Mouse (Mus musculus): ENCODE data around the gene Irak3. TPM values are rescaled to one million over a fixed set of nuclear protein-coding genes. Genes with fewer than 3 reads are reported as not detected.
"Not testable (repeated sequence)": the region's sequence is repeated elsewhere in the genome, so short reads cannot be mapped to it uniquely, and the experiment has no call there.

Gene Irak3
- polyA plus RNA-seq, 1 experiment from 2014 or later = 1.5 TPM

DNA sequence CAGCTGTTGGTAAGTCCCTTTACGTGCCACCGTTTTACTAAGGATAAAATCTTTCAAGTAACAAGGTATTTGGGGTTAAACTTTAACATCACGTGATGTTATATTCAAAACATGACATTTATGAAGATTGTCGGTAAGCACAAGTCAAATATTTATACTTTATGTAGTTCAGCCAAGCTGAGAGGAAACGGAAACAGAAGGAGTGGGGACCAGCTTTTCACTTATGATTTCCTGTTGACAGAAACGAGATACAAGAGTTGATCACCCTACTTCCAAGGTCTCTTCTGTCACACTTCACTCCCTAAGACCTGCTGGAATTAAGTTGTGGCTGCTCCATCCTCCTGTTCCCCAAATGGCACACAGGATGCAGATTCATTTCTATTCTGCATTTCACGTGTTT, 18.8 kb upstream of the Irak3 start:
- H3K36me3 ChIP-seq = peaks cover 35% of the 10 kb centered on the region
- no peak for ATAC-seq (replicated peaks; ENCODE audit: low FRiP score)
- no peak overlapping the region for H3K9ac ChIP-seq
- H3K9me3 ChIP-seq (replicated peaks) = no peaks in the 10 kb centered on the region
- 76% methylated on average over 7 of the region's 7 CpGs for WGBS
- H3K27ac ChIP-seq = no peak overlapping the region
- H3K4me1 ChIP-seq = no peaks in the 10 kb centered on the region
- no peak overlapping the region for H3K4me2 ChIP-seq
- no peaks in the 10 kb centered on the region for H3K27me3 ChIP-seq
- H3K4me3 ChIP-seq (replicated peaks) = no peak overlapping the region

DNA sequence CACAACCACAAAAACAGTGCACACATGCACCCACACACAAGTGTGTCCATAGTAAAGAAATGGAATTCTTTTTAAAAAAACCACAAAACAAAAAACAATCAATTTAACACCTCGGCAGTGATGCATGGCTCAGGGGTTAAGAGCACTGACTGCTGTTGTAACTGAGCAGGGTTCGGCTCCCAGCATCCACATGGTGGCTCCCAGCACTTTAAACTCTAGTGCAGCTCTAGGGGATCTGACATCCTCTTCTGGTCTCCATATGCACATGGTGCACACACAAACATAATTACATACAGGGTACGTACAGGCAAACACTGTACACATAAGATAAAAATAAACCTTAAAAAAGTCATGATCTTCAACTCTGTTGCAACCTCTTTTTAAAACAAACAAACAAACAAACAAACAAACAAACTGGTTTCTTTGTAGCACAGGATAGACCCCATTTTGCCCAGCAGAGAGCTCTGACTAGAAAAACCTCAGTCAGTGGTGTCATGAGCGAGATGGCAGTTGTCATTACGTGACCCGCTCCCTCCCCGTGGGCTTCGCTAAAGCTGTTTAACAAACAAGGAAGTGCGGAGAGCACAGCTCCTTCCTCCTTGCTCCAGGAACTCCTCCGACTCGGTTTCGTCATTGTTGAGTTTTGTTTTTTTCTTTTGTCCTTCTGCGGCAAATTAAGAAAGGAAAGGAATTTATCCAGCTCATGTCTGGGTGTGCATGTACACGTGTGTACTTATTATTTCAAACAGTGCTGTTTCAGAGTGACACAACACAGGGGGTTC, 17.8 kb upstream of the Irak3 start:
- Histone ChIP-seq H3K36me3 (peaks cover 36% of the 10 kb centered on the region), H3K9me3 (replicated peaks) (no peaks in the 10 kb centered on the region), H3K27ac (no peak overlapping the region), H3K4me3 (replicated peaks) (no peak overlapping the region), H3K9ac (no peak overlapping the region), H3K27me3 (no peaks in the 10 kb centered on the region), H3K4me2 (no peak overlapping the region), H3K4me1 (no peaks in the 10 kb centered on the region)
- WGBS = 80% methylated on average over 14 of the region's 14 CpGs
- ATAC-seq (replicated peaks; ENCODE audit: low FRiP score) = no peak

DNA sequence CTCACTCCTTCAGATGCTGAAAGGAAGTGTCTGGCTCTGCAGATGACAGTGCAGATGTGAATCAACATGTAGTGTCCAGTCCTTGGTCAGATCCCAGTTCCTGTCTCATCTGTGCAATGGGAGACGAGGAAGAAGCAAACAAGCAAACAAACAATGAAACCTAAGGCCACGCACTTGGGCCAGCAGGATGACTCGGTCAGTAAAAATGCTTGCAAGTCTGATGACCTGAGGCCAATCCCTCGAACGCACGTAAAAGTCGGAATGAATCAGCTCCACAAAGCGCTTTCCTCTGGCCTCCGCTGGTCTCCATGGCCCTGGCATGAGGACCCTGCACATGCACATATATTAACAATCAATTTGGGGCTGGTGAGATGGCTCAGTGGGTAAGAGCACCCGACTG, 17.1 kb upstream of the Irak3 start:
- no peak for ATAC-seq (replicated peaks; ENCODE audit: low FRiP score)
- no peak overlapping the region for H3K4me2 ChIP-seq
- no peaks in the 10 kb centered on the region for H3K9me3 ChIP-seq (replicated peaks)
- H3K4me1 ChIP-seq = no peaks in the 10 kb centered on the region
- WGBS = 89% methylated on average over 10 of the region's 10 CpGs
- no peak overlapping the region for H3K4me3 ChIP-seq (replicated peaks)
- H3K27me3 ChIP-seq = no peaks in the 10 kb centered on the region
- H3K36me3 ChIP-seq = peaks cover 30% of the 10 kb centered on the region
- H3K9ac ChIP-seq = no peak overlapping the region
- H3K27ac ChIP-seq = no peak overlapping the region

DNA sequence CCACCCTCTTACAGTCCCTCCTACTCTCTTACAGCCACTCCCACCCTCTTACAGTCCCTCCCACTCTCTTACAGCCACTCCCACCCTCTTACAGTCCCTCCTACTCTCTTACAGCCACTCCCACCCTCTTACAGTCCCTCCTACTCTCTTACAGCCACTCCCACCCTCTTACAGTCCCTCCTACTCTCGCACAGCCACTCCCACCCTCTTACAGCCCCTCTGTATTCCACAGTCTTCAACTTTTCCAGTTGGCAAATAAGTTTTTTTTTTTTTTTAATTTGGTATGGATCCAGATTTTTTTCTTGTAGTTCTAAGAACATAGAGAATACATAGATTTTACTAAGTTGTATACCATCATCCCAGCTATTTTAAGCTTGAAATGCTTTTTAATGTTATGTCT, 15.2 kb upstream of the Irak3 start:
- not testable (repeated sequence) for ATAC-seq (replicated peaks; ENCODE audit: low FRiP score); H3K9ac ChIP-seq; H3K4me1 ChIP-seq; H3K4me3 ChIP-seq (replicated peaks); H3K4me2 ChIP-seq; H3K27ac ChIP-seq; H3K9me3 ChIP-seq (replicated peaks); H3K27me3 ChIP-seq
- peaks cover 30% of the 10 kb centered on the region for H3K36me3 ChIP-seq
- WGBS = 89% methylated on average over 1 of the region's 1 CpGs

DNA sequence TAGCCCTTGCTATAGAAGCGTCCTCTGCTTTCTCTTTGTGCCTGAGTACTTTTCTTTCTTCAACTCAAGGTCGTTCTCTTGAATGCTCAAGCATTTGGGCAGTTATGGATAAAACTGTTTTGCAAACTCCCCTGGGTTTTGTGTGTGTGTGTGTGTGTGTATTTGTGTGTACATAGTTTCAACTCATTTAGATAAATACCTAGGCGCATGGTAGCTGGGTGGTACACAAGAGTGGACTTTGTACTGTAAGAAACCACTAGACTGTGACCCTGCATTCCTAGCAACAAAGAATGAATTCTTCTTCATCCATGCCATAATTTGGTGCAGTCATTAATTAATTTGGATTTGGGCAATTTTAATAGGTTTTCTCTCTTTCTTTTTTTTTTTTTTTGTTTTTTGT, 8.2 kb upstream of the Irak3 start:
- Histone ChIP-seq H3K4me3 (replicated peaks) (peak overlapping the region; percentile 96), H3K9ac (no peak overlapping the region), H3K9me3 (replicated peaks) (no peaks in the 10 kb centered on the region), H3K27ac (peak overlapping the region; percentile 30; the same call in 1 of the 2 replicates), H3K36me3 (peaks cover 13% of the 10 kb centered on the region; the same call in 1 of the 2 replicates), H3K4me1 (peaks cover 10% of the 10 kb centered on the region), H3K27me3 (no peaks in the 10 kb centered on the region), H3K4me2 (peak overlapping the region; percentile 69)
- no peak for ATAC-seq (replicated peaks; ENCODE audit: low FRiP score)
- WGBS = 84% methylated on average over 3 of the region's 3 CpGs

DNA sequence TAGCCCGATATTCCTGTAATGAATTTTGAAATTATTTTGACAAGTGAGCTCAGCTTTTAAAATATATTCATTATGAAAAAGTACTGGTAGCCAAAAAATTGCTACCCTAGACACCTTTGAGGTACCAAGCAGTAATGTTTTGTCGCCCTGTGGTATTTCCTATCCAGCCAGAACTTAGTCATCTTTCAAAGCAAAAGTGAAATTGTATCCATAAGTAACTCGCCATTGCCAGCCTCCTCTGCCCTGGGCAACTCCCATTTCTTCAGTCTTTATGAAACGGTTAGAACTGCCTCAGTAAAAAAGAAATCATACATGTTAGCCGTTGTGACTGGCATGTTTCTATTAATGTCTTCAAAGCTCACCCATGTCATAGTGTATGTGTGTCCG, 7.6 kb upstream of the Irak3 start:
- WGBS = 58% methylated on average over 6 of the region's 6 CpGs
- no peaks in the 10 kb centered on the region for H3K27me3 ChIP-seq
- no peaks in the 10 kb centered on the region for H3K9me3 ChIP-seq (replicated peaks)
- ATAC-seq (replicated peaks; ENCODE audit: low FRiP score) = no peak
- H3K4me2 ChIP-seq = peak overlapping the region; percentile 69
- peaks cover 10% of the 10 kb centered on the region for H3K4me1 ChIP-seq
- peaks cover 13% of the 10 kb centered on the region; the same call in 1 of the 2 replicates for H3K36me3 ChIP-seq
- H3K4me3 ChIP-seq (replicated peaks) = peak overlapping the region; percentile 96
- H3K27ac ChIP-seq = peak overlapping the region; percentile 30; the same call in 1 of the 2 replicates
- H3K9ac ChIP-seq = no peak overlapping the region

DNA sequence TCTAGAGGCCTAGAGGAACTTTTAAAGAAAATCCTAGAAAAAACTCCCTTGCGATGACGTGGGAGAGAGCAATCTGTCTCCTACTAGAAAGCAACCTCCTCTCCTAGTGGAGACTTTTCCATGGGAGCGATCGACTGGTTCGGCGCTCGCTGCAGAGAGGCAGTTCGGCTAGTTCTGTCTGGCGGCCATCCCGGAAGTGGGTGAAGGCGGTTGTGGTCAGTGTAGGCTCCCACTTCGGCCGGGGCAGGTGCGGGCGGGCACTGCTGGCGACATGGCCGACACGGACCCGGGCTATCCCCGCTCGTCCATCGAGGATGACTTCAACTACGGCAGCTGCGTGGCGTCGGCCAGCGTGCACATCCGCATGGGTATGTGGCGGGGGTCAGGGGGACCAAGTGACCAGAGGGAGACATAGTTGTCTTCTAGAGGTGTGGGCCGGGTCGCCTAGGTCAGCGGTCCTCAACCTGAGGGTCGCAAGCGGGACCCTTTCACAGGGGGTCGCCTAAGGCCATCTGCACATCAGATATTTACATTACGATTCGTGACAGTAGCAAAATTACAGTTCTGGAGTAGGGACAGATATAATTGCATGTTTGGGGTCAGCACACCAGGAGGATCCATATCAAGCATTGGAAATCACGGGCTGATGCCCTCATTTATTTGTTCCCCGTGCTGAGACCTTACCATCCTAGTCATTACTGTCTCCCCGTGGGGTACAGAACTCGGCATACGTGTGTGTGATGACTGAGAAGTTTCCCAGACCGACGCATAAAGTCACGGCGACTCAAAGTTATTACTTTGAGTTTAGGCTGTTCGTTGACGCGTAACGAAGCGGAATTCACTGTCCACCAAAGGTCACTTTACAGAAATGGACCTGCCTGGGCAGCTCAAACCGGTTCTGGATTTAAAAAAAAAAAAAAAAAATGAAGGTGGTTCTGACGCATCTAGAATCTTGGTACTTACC, 6.9 kb upstream of the Irak3 start:
- Histone ChIP-seq H3K4me3 (replicated peaks) (peak overlapping the region; percentile 96), H3K9ac (peak overlapping the region; percentile 82), H3K9me3 (replicated peaks) (no peaks in the 10 kb centered on the region), H3K27me3 (no peaks in the 10 kb centered on the region), H3K27ac (peak overlapping the region; percentile 63; the same call in 1 of the 2 replicates), H3K36me3 (peaks cover 13% of the 10 kb centered on the region; the same call in 1 of the 2 replicates), H3K4me1 (peaks cover 10% of the 10 kb centered on the region), H3K4me2 (peak overlapping the region; percentile 69)
- ATAC-seq (replicated peaks; ENCODE audit: low FRiP score) = peak; percentile 95
- WGBS = 3% methylated on average over 53 of the region's 53 CpGs

DNA sequence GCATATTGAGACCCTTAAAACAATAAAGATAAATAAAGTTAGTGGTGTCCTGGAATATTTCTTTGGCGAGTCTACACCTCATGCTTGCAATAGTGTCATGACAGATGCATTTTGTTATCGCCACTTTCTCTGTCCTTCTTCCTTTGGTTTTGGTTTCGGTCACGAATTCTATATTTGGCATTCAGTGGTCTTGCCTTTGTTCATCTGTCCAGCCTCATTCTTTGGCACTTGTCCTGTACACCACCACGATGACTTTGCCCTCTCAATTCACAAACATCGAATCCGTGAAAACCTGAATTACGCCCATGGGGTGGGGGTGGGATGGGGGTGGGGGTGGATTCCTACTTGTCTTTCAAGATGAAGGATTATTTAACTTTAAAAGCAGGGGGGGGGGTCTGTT, 6.1 kb upstream of the Irak3 start:
- Histone ChIP-seq H3K4me2 (no peak overlapping the region), H3K9ac (no peak overlapping the region), H3K4me3 (replicated peaks) (no peak overlapping the region), H3K36me3 (peaks cover 13% of the 10 kb centered on the region; the same call in 1 of the 2 replicates), H3K27ac (no peak overlapping the region), H3K27me3 (no peaks in the 10 kb centered on the region), H3K9me3 (replicated peaks) (no peaks in the 10 kb centered on the region), H3K4me1 (peaks cover 10% of the 10 kb centered on the region)
- ATAC-seq (replicated peaks; ENCODE audit: low FRiP score) = no peak
- 92% methylated on average over 8 of the region's 8 CpGs for WGBS

DNA sequence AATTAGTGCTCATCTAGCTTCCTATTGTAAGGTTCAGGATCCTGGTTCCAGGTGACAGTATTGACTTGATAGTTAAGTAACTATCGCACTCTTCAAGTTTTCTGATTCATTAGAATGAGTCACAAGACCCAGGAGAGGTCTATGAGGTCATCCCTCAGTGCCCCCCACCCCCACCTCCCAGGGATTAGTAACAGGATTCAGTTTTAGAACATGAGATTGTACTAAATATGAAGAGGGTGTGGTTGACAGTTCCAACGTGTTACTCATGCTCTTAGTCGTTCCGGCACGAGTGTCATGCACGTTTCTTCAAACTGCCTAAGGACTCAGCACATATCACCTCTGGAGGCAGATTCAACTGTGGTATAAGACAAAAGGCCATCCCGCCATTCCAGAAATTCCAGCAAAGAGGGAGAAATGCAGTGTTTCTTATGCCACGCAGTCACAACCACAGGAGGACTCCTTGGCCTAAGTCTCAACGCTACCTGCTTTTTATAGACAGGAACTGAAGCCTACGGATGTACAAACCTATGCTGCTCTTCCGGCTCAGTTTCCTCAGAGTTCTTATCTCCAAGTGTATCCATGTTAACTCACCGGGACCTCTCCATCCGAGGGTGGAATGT, 2.8 kb upstream of the Irak3 start:
- no peak for ATAC-seq (replicated peaks; ENCODE audit: low FRiP score)
- Histone ChIP-seq H3K36me3 (no peaks in the 10 kb centered on the region), H3K27me3 (peaks cover 13% of the 10 kb centered on the region), H3K9ac (no peak overlapping the region), H3K27ac (no peak overlapping the region), H3K4me1 (peaks cover 18% of the 10 kb centered on the region), H3K9me3 (replicated peaks) (no peaks in the 10 kb centered on the region), H3K4me3 (replicated peaks) (no peak overlapping the region), H3K4me2 (no peak overlapping the region)
- WGBS = 85% methylated on average over 13 of the region's 13 CpGs

- no peak overlapping the region for H3K4me3 ChIP-seq (replicated peaks)
- no peaks in the 10 kb centered on the region for H3K36me3 ChIP-seq
- 64% methylated on average over 16 of the region's 16 CpGs for WGBS
- no peak overlapping the region for H3K9ac ChIP-seq
- peaks cover 13% of the 10 kb centered on the region for H3K27me3 ChIP-seq
- H3K4me2 ChIP-seq = no peak overlapping the region
- peaks cover 13% of the 10 kb centered on the region for H3K4me1 ChIP-seq
- ATAC-seq (replicated peaks; ENCODE audit: low FRiP score) = peak; percentile 56; the same call in 1 of the 2 replicates
- no peaks in the 10 kb centered on the region for H3K9me3 ChIP-seq (replicated peaks)
- H3K27ac ChIP-seq = no peak overlapping the region
These were observed 729 bp upstream of the Irak3 start for GRCm38 (mm10) chr10:120202467-120203250.
